Mouse (Mus musculus) lung, postnatal 4 days (tissue): Measurements from ENCODE around the gene Lyst.
"Not testable (repeated sequence)": the region's sequence is repeated elsewhere in the genome, so short reads cannot be mapped to it uniquely, and the experiment has no call there.

Source experiments
- DNase-seq, 2 experiments: peaks; one replicate each; pipeline ENCODE4 v3.0.0; 2021

Gene Lyst

GRCm38 (mm10) chr13:13784420-13784936, 194.3 kb downstream of the Lyst start:
- DNase-seq, result peak in 1 of 2 experiments; percentile 30

DNA sequence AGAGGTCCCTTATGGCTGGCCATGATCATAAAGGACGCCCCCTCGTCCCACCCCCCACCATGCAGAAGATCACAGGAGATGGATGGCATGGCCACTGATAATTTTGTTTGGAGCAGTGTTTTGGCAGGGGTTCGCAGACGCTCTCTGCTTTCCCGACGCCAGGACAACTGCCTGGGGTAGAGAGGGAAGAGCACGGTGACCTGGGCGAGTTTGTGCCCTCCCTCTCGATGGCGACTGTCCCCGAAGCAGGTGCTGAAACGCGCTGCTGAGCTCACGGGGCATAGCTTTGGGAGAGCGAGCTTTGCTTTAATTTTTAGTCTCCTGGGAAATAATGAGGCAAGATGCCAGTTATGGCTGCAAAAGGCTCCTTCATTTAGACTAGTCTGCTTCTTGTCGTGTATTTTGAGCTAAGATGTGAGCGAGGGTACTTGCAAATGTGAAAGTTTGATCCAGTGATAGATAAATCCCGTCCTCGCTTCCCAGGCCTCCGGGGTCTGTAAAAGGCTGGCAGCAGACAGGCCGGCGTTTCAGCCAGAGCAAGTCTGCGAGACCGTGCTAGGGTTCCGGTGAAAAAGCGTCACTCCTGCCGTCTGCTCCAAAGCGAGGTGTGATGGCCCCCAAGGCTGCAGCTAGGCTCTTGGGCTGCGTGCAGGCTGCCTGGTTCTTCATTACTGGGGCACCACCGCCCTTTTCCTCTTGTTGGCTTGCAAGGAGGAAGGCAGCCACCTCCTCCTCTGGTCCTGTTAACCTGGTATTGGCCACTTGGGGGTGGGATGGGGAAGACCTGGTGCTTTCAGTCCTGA, 195.0 kb downstream of the Lyst start:
- DNase-seq, result peak in 1 of 2 experiments; percentile 24

DNA sequence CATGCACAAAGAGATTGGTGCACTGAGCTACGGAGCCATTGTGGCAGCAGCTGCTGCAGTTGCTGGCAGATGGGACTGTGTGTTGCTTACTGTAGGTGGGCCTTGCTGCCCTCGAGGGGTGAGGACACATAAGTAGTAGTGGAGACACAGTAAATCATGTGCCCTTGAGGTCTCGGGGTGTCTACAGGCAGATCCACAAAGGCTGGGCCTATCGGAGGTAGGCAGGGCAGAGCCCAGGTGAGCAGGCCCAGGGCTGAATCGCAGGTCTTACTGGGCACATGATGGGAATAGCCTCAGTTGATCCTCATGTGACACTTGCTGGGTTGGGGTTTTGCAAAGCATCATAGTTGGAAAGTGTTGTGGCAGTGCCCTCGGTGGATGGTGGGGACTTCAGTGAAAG, 196.8 kb downstream of the Lyst start:
- DNase-seq, result no peak

- DNase-seq, result no peak
Observed at GRCm38 (mm10) chr13:13788070-13788469, 197.9 kb downstream of the Lyst start.

DNA sequence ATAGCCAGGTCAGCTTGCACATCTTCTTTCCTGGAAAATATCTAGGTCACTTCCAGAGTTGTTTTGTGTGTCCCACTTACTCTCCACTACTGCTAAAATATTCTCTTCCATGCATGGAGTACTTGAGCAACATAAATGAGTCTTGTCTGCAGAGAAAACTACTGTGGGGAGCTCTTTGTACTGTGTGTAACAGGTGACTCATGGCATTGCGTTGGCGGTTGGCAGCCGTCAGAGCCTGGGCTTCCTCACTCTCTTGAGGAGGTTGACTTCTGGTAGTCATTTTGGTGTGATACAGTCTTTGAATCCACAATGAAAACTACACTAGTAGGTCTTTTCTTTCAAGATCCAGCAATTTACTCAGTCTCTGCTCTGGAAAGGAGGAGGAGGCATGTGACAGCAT, 201.8 kb downstream of the Lyst start:
- DNase-seq, result no peak

- no peak for DNase-seq
Observed at GRCm38 (mm10) chr13:13795166-13795832, 205.1 kb downstream of the Lyst start.

GRCm38 (mm10) chr13:13796082-13796481, 205.9 kb downstream of the Lyst start:
- no peak for DNase-seq

DNA sequence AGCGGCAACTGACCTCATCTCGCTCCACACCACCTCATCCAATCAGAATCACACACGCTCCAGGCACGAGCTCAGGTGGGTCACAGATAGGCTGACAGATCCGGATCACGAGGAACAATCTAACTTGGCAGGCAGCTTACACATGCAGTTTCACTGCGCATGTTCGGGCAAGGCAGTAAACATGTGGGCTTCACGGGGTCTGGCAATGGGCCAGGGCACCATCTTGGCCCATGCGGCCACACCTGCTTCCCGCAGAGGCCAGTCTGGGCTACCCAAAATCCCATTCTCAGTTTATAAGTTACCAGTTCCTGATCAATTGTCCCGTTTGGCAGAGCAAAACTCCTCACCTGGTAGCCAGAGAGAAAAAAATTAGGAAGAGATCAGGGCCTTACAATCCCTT, 207.6 kb downstream of the Lyst start:
- not testable (repeated sequence) for DNase-seq

DNA sequence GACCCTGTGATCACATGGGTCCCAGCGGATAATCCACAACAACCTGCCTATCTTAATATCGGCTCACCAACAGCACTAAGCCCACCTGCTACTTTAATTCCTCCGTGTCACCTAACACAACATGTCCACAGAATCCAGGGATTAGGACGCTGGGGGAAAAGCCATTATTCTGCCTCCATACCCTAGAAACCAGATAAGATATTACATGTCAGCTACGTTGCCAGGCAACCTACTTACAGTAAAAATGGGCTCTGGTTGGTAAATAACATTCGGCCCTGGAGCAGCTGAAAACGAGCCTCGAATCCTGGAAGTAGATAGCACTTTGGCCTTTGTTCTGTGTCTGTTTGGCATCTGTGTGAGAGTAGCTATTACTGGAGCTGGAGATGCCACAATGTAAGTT, 208.6 kb downstream of the Lyst start:
- no peak for DNase-seq

DNA sequence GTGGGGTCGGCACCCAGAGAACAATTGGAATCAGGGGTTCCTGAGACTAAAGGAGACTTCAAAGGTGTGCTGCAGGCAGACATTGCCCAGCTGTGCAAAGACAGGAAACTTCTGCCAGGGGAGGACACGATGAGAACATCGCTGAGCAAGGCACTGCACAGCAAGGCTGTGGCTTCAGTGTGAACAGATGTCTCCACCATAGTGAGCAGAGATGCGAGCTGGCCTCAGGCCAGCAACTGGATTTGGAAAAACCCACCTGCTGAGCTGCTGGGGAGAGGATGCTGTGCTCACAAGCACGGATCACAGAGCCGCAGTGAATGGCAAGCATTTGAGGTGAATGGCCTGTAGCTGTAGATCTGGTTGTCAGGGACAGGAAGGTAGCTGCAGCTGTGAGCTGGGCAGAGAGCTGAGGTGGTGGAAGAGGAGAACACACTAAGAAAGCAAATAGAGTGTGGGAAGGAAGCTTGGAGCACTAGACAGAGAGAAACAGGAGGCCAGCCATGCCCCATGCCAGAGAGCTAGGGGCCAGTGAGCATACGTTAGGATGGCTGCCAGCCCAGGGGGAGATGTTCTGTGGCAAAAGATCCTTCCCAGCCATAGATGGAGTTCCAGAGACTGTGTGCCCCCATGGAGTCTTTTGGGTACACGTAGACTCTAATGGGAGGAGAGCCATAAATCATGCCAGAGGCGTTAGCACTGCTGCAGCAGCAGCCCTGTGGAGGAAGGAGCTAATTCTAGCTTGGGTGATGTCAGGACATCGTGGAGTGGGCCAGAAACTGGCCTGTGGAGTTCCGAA, 218.3 kb downstream of the Lyst start:
- no peak for DNase-seq

GRCm38 (mm10) chr13:13810885-13811284, 220.7 kb downstream of the Lyst start:
- DNase-seq, result no peak

- no peak for DNase-seq
Observed at GRCm38 (mm10) chr13:13818696-13819095, 228.5 kb downstream of the Lyst start.

GRCm38 (mm10) chr13:13820234-13821123, 230.3 kb downstream of the Lyst start:
- no peak for DNase-seq

DNA sequence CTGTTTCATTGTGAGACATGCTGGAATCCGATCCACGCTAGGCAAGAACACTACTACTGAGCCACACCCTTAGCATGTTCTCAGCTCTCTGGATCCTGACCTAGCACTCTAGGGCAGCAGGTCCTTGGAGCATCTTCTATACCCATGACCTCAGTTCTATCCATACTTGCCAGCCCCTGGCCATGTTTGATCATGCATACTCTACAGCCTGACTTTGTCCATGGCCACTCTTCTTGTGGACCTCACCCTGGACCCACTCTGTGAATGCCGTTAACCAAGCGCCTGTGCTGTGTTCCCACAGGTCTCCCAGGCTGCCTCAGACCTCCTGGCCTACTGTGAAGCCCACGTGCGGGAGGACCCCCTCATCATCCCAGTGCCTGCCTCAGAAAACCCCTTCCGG, 234.7 kb downstream of the Lyst start:
- no peak for DNase-seq

GRCm38 (mm10) chr13:13826533-13826932, 236.3 kb downstream of the Lyst start:
- DNase-seq, result no peak

- no peak for DNase-seq
Observed at GRCm38 (mm10) chr13:13828125-13828524, 237.9 kb downstream of the Lyst start.
